Mouse (Mus musculus): Measurements from ENCODE around the gene Mepce. TPM values are rescaled to one million over a fixed set of nuclear protein-coding genes. Genes with fewer than 3 reads are reported as not detected.

The Mepce gene
- polyA plus RNA-seq, 1 experiment from 2014 or later, result 10.0 TPM

- Histone ChIP-seq H3K4me1 (peaks cover 50% of the 10 kb centered on the region), H3K27me3 (replicated peaks) (no peaks in the 10 kb centered on the region), H3K9me3 (replicated peaks) (no peaks in the 10 kb centered on the region), H3K9ac (replicated peaks) (peak within 1 kb of the TSS; percentile 72), H3K27ac (replicated peaks) (peak within 1 kb of the TSS; percentile 86), H3K4me2 (peak within 1 kb of the TSS; percentile 97), H3K36me3 (no peaks in the 10 kb centered on the region), H3K4me3 (replicated peaks) (peak within 1 kb of the TSS; percentile 60)
- 3% methylated on average over 28 of the region's 28 CpGs for WGBS
- ATAC-seq (ENCODE audit: low FRiP score), result peak; percentile 79
Measured at GRCm38 (mm10) chr5:137745214-137746171, 42.0 kb downstream of the Mepce start, which contains the start of gene Tsc22d4. TSS of gene Tsc22d4 (plus strand) at chr5:137745730.

- Histone ChIP-seq H3K27ac (replicated peaks) (no peak overlapping the region), H3K4me1 (peaks cover 59% of the 10 kb centered on the region), H3K27me3 (replicated peaks) (no peaks in the 10 kb centered on the region), H3K9me3 (replicated peaks) (no peaks in the 10 kb centered on the region), H3K4me2 (no peak overlapping the region), H3K9ac (replicated peaks) (no peak overlapping the region), H3K4me3 (replicated peaks) (no peak overlapping the region), H3K36me3 (no peaks in the 10 kb centered on the region)
- 89% methylated on average over 7 of the region's 7 CpGs for WGBS
- ATAC-seq (ENCODE audit: low FRiP score), result no peak
Measured at GRCm38 (mm10) chr5:137744197-137744596, 43.3 kb downstream of the Mepce start.

GRCm38 (mm10) chr5:137742836-137743235 lies 44.6 kb downstream of the Mepce start:
- H3K4me1 ChIP-seq, result peaks cover 60% of the 10 kb centered on the region
- no peak overlapping the region for H3K4me2 ChIP-seq
- H3K9me3 ChIP-seq (replicated peaks), result no peaks in the 10 kb centered on the region
- 91% methylated on average over 6 of the region's 6 CpGs for WGBS
- no peak for ATAC-seq (ENCODE audit: low FRiP score)
- peaks cover 4% of the 10 kb centered on the region; the same call in 1 of the 2 replicates for H3K36me3 ChIP-seq
- H3K27me3 ChIP-seq (replicated peaks), result no peaks in the 10 kb centered on the region
- H3K4me3 ChIP-seq (replicated peaks), result no peak overlapping the region
- no peak overlapping the region for H3K27ac ChIP-seq (replicated peaks)
- H3K9ac ChIP-seq (replicated peaks), result no peak overlapping the region

- ATAC-seq (ENCODE audit: low FRiP score), result no peak
- Histone ChIP-seq H3K27ac (replicated peaks) (no peak overlapping the region; the same call in 1 of the 2 replicates), H3K27me3 (replicated peaks) (no peaks in the 10 kb centered on the region), H3K9me3 (replicated peaks) (no peaks in the 10 kb centered on the region), H3K4me3 (replicated peaks) (peak overlapping the region; percentile 70; the same call in 1 of the 2 replicates), H3K9ac (replicated peaks) (no peak overlapping the region), H3K4me2 (peak overlapping the region; percentile 94), H3K4me1 (peaks cover 56% of the 10 kb centered on the region), H3K36me3 (peaks cover 4% of the 10 kb centered on the region; the same call in 1 of the 2 replicates)
- 63% methylated on average over 10 of the region's 10 CpGs for WGBS
Measured at GRCm38 (mm10) chr5:137742048-137742447, 45.4 kb downstream of the Mepce start.

- peak within 1 kb of the TSS; percentile 88 for H3K27ac ChIP-seq (replicated peaks)
- ATAC-seq (ENCODE audit: low FRiP score), result peak; percentile 88
- H3K9me3 ChIP-seq (replicated peaks), result no peaks in the 10 kb centered on the region
- WGBS, result under 1% methylated on average over 63 of the region's 71 CpGs
- peak within 1 kb of the TSS; percentile 94 for H3K4me2 ChIP-seq
- H3K36me3 ChIP-seq, result peaks cover 7% of the 10 kb centered on the region
- H3K9ac ChIP-seq (replicated peaks), result peak within 1 kb of the TSS; percentile 76
- no peaks in the 10 kb centered on the region for H3K27me3 ChIP-seq (replicated peaks)
- peaks cover 48% of the 10 kb centered on the region for H3K4me1 ChIP-seq
- H3K4me3 ChIP-seq (replicated peaks), result peak within 1 kb of the TSS; percentile 70
Measured at GRCm38 (mm10) chr5:137741023-137741931, 46.2 kb downstream of the Mepce start, which contains the start of gene Nyap1. TSS of gene Nyap1 (minus strand) at chr5:137741607.

GRCm38 (mm10) chr5:137740506-137740905 lies 46.9 kb downstream of the Mepce start:
- Histone ChIP-seq H3K27me3 (replicated peaks) (no peaks in the 10 kb centered on the region), H3K4me3 (replicated peaks) (peak overlapping the region; percentile 70), H3K4me2 (peak overlapping the region; percentile 94), H3K9ac (replicated peaks) (peak overlapping the region; percentile 76), H3K27ac (replicated peaks) (peak overlapping the region; percentile 88), H3K4me1 (peaks cover 52% of the 10 kb centered on the region), H3K36me3 (peaks cover 15% of the 10 kb centered on the region), H3K9me3 (replicated peaks) (no peaks in the 10 kb centered on the region)
- 5% methylated on average over 11 of the region's 11 CpGs for WGBS
- ATAC-seq (ENCODE audit: low FRiP score), result peak; percentile 0

GRCm38 (mm10) chr5:137739471-137739870 lies 48.0 kb downstream of the Mepce start:
- Histone ChIP-seq H3K4me1 (peaks cover 57% of the 10 kb centered on the region), H3K27me3 (replicated peaks) (no peaks in the 10 kb centered on the region), H3K36me3 (peaks cover 21% of the 10 kb centered on the region), H3K27ac (replicated peaks) (peak overlapping the region; percentile 88), H3K4me3 (replicated peaks) (peak overlapping the region; percentile 70), H3K9me3 (replicated peaks) (no peaks in the 10 kb centered on the region), H3K4me2 (peak overlapping the region; percentile 94), H3K9ac (replicated peaks) (peak overlapping the region; percentile 76)
- ATAC-seq (ENCODE audit: low FRiP score), result no peak
- 39% methylated on average over 9 of the region's 9 CpGs for WGBS

GRCm38 (mm10) chr5:137738516-137738915 lies 48.9 kb downstream of the Mepce start:
- Histone ChIP-seq H3K9ac (replicated peaks) (peak overlapping the region; percentile 76), H3K36me3 (peaks cover 22% of the 10 kb centered on the region), H3K27ac (replicated peaks) (peak overlapping the region; percentile 88), H3K4me3 (replicated peaks) (peak overlapping the region; percentile 70), H3K4me2 (peak overlapping the region; percentile 94), H3K4me1 (peaks cover 66% of the 10 kb centered on the region), H3K27me3 (replicated peaks) (no peaks in the 10 kb centered on the region), H3K9me3 (replicated peaks) (no peaks in the 10 kb centered on the region)
- no peak for ATAC-seq (ENCODE audit: low FRiP score)
- WGBS, result 24% methylated on average over 5 of the region's 5 CpGs

GRCm38 (mm10) chr5:137737400-137737940 lies 50.0 kb downstream of the Mepce start:
- Histone ChIP-seq H3K27me3 (replicated peaks) (no peaks in the 10 kb centered on the region), H3K4me2 (peak overlapping the region; percentile 94), H3K4me3 (replicated peaks) (0 out of 2 replicates have a peak overlapping the region, but pooled peaks have one; percentile 5), H3K9ac (replicated peaks) (peak overlapping the region; percentile 76; the same call in 1 of the 2 replicates), H3K4me1 (peaks cover 73% of the 10 kb centered on the region), H3K27ac (replicated peaks) (peak overlapping the region; percentile 88; the same call in 1 of the 2 replicates), H3K9me3 (replicated peaks) (no peaks in the 10 kb centered on the region), H3K36me3 (peaks cover 29% of the 10 kb centered on the region)
- no peak for ATAC-seq (ENCODE audit: low FRiP score)
- 90% methylated on average over 6 of the region's 6 CpGs for WGBS

- peaks cover 66% of the 10 kb centered on the region for H3K4me1 ChIP-seq
- H3K27me3 ChIP-seq (replicated peaks), result no peaks in the 10 kb centered on the region
- peak overlapping the region; percentile 26 for H3K4me3 ChIP-seq (replicated peaks)
- H3K36me3 ChIP-seq, result peaks cover 45% of the 10 kb centered on the region
- H3K4me2 ChIP-seq, result peak overlapping the region; percentile 57
- peak overlapping the region; percentile 93 for H3K27ac ChIP-seq (replicated peaks)
- H3K9me3 ChIP-seq (replicated peaks), result no peaks in the 10 kb centered on the region
- H3K9ac ChIP-seq (replicated peaks), result peak overlapping the region; percentile 43
- peak; percentile 95 for ATAC-seq (ENCODE audit: low FRiP score)
- 38% methylated on average over 6 of the region's 6 CpGs for WGBS
Measured at GRCm38 (mm10) chr5:137734289-137735061, 53.0 kb downstream of the Mepce start.

Data from neural tube, embryonic 15.5 days (tissue).